ENCODE assay signal across 7 mouse cellular contexts in genomic region chr2:38924571-38924970, GRCm38 (mm10). TPM values are rescaled to one million over a fixed set of nuclear protein-coding genes. Genes with fewer than 3 reads are reported as not detected.
DNase-seq lines count a peak whose midpoint lies in the region; ATAC-seq lines count a peak whose summit lies in the region.

No protein-coding gene starts in this region.

- ATAC-seq in lung, embryonic 15.5 days (ENCODE audit: borderline replicate concordance, extremely low read depth, low FRiP score, low TSS enrichment), result no peak
- no peak for ATAC-seq in forebrain, embryonic 13.5 days
- ATAC-seq in liver, embryonic 12.5 days, result no peak
- ATAC-seq in stomach, embryonic 16.5 days (ENCODE audit: insufficient read depth, low FRiP score), result no peak

- H3K36me3 ChIP-seq in lung, embryonic 15.5 days, result no peaks in the 10 kb centered on the region
- H3K36me3 ChIP-seq in forebrain, embryonic 13.5 days (ENCODE audit: poor library complexity, severe bottlenecking), result no peaks in the 10 kb centered on the region
- no peaks in the 10 kb centered on the region for H3K36me3 ChIP-seq in liver, embryonic 12.5 days
- H3K36me3 ChIP-seq in stomach, embryonic 16.5 days (ENCODE audit: control insufficient read depth, insufficient read depth, low read length), result no peaks in the 10 kb centered on the region

- no peak for DNase-seq in lung, postnatal 14 days
- no peak for DNase-seq in frontal cortex, postnatal 25 days (ENCODE audit: low spot score in 2 of 2)
- no peak for DNase-seq in layer of hippocampus, postnatal 25 days (ENCODE audit: extremely low spot score in 1 of 2, low spot score in 1 of 2)

- H3K4me3 ChIP-seq in lung, embryonic 15.5 days, result peak overlapping the region; percentile 93
- peak overlapping the region; percentile 80 for H3K4me3 ChIP-seq in forebrain, embryonic 13.5 days
- H3K4me3 ChIP-seq in liver, embryonic 12.5 days, result peak overlapping the region; percentile 84
- peak overlapping the region; percentile 86 for H3K4me3 ChIP-seq in stomach, embryonic 16.5 days (replicated peaks; ENCODE audit: low read length)

- peaks cover 27% of the 10 kb centered on the region for H3K27me3 ChIP-seq in lung, embryonic 15.5 days
- H3K27me3 ChIP-seq in forebrain, embryonic 13.5 days, result peaks cover 18% of the 10 kb centered on the region
- peaks cover 38% of the 10 kb centered on the region for H3K27me3 ChIP-seq in liver, embryonic 12.5 days (replicated peaks)
- H3K27me3 ChIP-seq in stomach, embryonic 16.5 days (ENCODE audit: control insufficient read depth, insufficient read depth, low read length), result no peaks in the 10 kb centered on the region

- H3K27ac ChIP-seq in lung, embryonic 15.5 days, result no peak overlapping the region
- no peak overlapping the region for H3K27ac ChIP-seq in forebrain, embryonic 13.5 days
- H3K27ac ChIP-seq in liver, embryonic 12.5 days, result no peak overlapping the region
- H3K27ac ChIP-seq in stomach, embryonic 16.5 days (ENCODE audit: low read length), result no peak overlapping the region

- no peak overlapping the region for H3K9ac ChIP-seq in lung, embryonic 15.5 days
- peak overlapping the region; percentile 74 for H3K9ac ChIP-seq in forebrain, embryonic 13.5 days
- no peak overlapping the region; the same call in 1 of the 2 replicates for H3K9ac ChIP-seq in liver, embryonic 12.5 days
- H3K9ac ChIP-seq in stomach, embryonic 16.5 days (ENCODE audit: low read length), result peak overlapping the region; percentile 78; the same call in 1 of the 2 replicates

- H3K4me1 ChIP-seq in lung, embryonic 15.5 days, result peaks cover 14% of the 10 kb centered on the region
- peaks cover 18% of the 10 kb centered on the region for H3K4me1 ChIP-seq in forebrain, embryonic 13.5 days
- peaks cover 23% of the 10 kb centered on the region for H3K4me1 ChIP-seq in liver, embryonic 12.5 days
- 0 out of 2 replicates have a peak, but pooled peaks cover 2% of the 10 kb centered on the region for H3K4me1 ChIP-seq in stomach, embryonic 16.5 days (ENCODE audit: control insufficient read depth, insufficient read depth, low read length)

- H3K9me3 ChIP-seq in lung, embryonic 15.5 days, result no peaks in the 10 kb centered on the region
- no peaks in the 10 kb centered on the region for H3K9me3 ChIP-seq in forebrain, embryonic 13.5 days (replicated peaks)
- no peaks in the 10 kb centered on the region for H3K9me3 ChIP-seq in liver, embryonic 12.5 days (replicated peaks)
- no peaks in the 10 kb centered on the region for H3K9me3 ChIP-seq in stomach, embryonic 16.5 days (replicated peaks; ENCODE audit: control insufficient read depth, low read length)

- WGBS in lung, embryonic 15.5 days, result 18% methylated on average over 10 of the region's 10 CpGs
- 3% methylated on average over 10 of the region's 10 CpGs for WGBS in forebrain, embryonic 13.5 days
- WGBS in liver, embryonic 12.5 days (ENCODE audit: insufficient replicate concordance), result 20% methylated on average over 10 of the region's 10 CpGs
- 21% methylated on average over 10 of the region's 10 CpGs for WGBS in stomach, embryonic 16.5 days

- H3K4me2 ChIP-seq in lung, embryonic 15.5 days, result peak overlapping the region; percentile 98
- peak overlapping the region; percentile 99 for H3K4me2 ChIP-seq in forebrain, embryonic 13.5 days
- peak overlapping the region; percentile 99 for H3K4me2 ChIP-seq in liver, embryonic 12.5 days
- H3K4me2 ChIP-seq in stomach, embryonic 16.5 days (ENCODE audit: low read depth, low read length), result peak overlapping the region; percentile 91

RNA-seq across cellular contexts. Expression of gene Nr6a1, which starts 2.9 kb away (rescaled TPM):
- 0.79 and 1.6 TPM in 2 replicates for polyA plus RNA-seq in lung, embryonic 15.5 days (2015; fragmentation: Nextera tagmentation; extraction: Ambion mirVana)
- 1.0 and 1.5 TPM in 2 replicates for polyA plus RNA-seq in forebrain, embryonic 13.5 days (2015; fragmentation: Nextera tagmentation; extraction: Ambion mirVana)
- polyA plus RNA-seq in liver, embryonic 12.5 days (2016; fragmentation: Nextera tagmentation; extraction: Ambion mirVana), result 2.1 and 2.4 TPM in 2 replicates
- 1.5 and 1.8 TPM in 2 replicates for polyA plus RNA-seq in stomach, embryonic 16.5 days (2015; fragmentation: Nextera tagmentation; extraction: Ambion mirVana)
- total RNA-seq in layer of hippocampus, postnatal 25 days (2021), result 1 to 10 TPM; 4.3 to 5.5 TPM

RNA-seq across cellular contexts. Expression of gene Olfml2a, which starts 7.2 kb away (rescaled TPM):
- polyA plus RNA-seq in lung, embryonic 15.5 days (2015; fragmentation: Nextera tagmentation; extraction: Ambion mirVana), result 4.8 and 5.6 TPM in 2 replicates
- 0.91 and 1.1 TPM in 2 replicates for polyA plus RNA-seq in forebrain, embryonic 13.5 days (2015; fragmentation: Nextera tagmentation; extraction: Ambion mirVana)
- polyA plus RNA-seq in liver, embryonic 12.5 days (2016; fragmentation: Nextera tagmentation; extraction: Ambion mirVana), result 0.12 and 0.13 TPM in 2 replicates
- polyA plus RNA-seq in stomach, embryonic 16.5 days (2015; fragmentation: Nextera tagmentation; extraction: Ambion mirVana), result 4.5 and 5.0 TPM in 2 replicates
- total RNA-seq in layer of hippocampus, postnatal 25 days (2021), result 1 to 10 TPM; 1.4 to 1.5 TPM

Comparison
In these comparisons a context has a peak if more than half of its experiments do, and no peak if none do; other contexts are left out.
1. H3K9ac ChIP-seq: peak in forebrain, embryonic 13.5 days (single experiment) and stomach, embryonic 16.5 days (single experiment); none in lung, embryonic 15.5 days (single experiment) and liver, embryonic 12.5 days (single experiment).
2. Peak in every context shown above with its lines, with median percentiles within 50 percentile points of each other: H3K4me2 ChIP-seq and H3K4me3 ChIP-seq.